Mouse (Mus musculus): ENCODE data around the gene Olfr1121.
"Not testable (repeated sequence)": the region's sequence is repeated elsewhere in the genome, so short reads cannot be mapped to it uniquely, and the experiment has no call there.

The Olfr1121 gene

GRCm38 (mm10) chr2:87369595-87369994, at the start of gene Olfr1121:
TSS of gene Olfr1121 (plus strand) at chr2:87369895.
- DNase-seq (ENCODE audit: low spot score): no peak

GRCm38 (mm10) chr2:87354515-87354914, 15.2 kb upstream of the Olfr1121 start, which contains the start of gene Olfr1120:
TSS of gene Olfr1120 (plus strand) at chr2:87354815.
- no peak for DNase-seq (ENCODE audit: low spot score)

- DNase-seq (ENCODE audit: low spot score): not testable (repeated sequence)
Measured at GRCm38 (mm10) chr2:87360121-87360520, 9.6 kb upstream of the Olfr1121 start.

- DNase-seq (ENCODE audit: low spot score): no peak
Measured at GRCm38 (mm10) chr2:87371726-87372125, 2.0 kb downstream of the Olfr1121 start.

GRCm38 (mm10) chr2:87383935-87384334, 14.2 kb downstream of the Olfr1121 start:
- no peak for DNase-seq (ENCODE audit: low spot score)

GRCm38 (mm10) chr2:87385549-87385948, 15.9 kb downstream of the Olfr1121 start, which contains the start of gene Olfr1122:
TSS of gene Olfr1122 (plus strand) at chr2:87385849.
- no peak for DNase-seq (ENCODE audit: low spot score)

- not testable (repeated sequence) for DNase-seq (ENCODE audit: low spot score)
Measured at GRCm38 (mm10) chr2:87393605-87394004, 23.9 kb downstream of the Olfr1121 start.

- DNase-seq (ENCODE audit: low spot score): not testable (repeated sequence)
Measured at GRCm38 (mm10) chr2:87394686-87395085, 25.0 kb downstream of the Olfr1121 start.

GRCm38 (mm10) chr2:87416335-87416734, 46.6 kb downstream of the Olfr1121 start, which contains the start of gene Olfr1123:
TSS of gene Olfr1123 (plus strand) at chr2:87416635.
- no peak for DNase-seq (ENCODE audit: low spot score)

All from yolk sac, embryonic 10.5 days (tissue).